Mouse (Mus musculus) bone marrow macrophage, adult 2 months (primary cell): ENCODE measurements around the gene A930009A15Rik.

Experiments used
- CTCF ChIP-seq: IDR thresholded peaks from 2 replicates; pipeline ENCODE4 v1.5.1; 2012; ENCODE audit warnings: low read depth, mild to moderate bottlenecking, low read length, moderate library complexity
- POLR2A ChIP-seq: IDR thresholded peaks from 2 replicates; pipeline ENCODE4 v1.6.1; 2012; ENCODE audit warnings: mild to moderate bottlenecking, low read depth, low read length, borderline replicate concordance

DNA sequence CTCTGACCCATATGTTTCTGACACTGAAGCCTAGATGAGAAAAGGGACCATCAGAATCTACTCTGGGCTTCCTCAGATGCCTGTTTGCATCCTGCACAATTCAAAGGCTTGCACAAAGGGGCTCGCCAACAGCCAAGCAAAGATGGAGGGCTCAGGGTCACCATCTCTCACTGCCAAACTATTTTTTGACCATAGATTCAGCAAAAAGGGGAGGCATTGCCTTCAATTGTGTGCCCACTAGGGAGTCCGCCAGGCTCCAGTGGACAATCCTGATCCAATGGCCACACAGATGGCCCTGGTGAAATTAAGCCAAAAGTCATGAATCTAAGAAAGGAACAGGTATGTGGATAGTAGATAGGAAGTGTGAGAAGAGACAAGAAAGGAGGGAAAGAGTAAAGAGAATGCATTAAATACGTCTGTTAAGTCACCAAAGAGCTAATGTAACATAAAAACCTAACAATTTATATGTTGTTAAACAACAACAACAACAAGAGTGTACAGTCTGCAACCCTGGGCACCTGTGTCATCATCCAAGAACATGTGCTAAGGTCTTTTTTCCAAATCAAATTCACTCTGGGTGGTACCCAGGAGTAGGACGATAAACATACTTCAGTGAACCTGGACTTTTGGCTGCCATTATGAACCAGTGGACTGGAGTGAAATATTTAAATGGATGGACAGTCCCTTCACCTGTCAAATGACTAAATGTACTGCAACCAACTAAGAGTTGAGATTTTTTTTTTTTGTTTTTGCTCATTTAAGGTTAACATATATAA is 6.7 kb upstream of the A930009A15Rik start:
- TF ChIP-seq CTCF (no peak), POLR2A (no peak)
